Mouse (Mus musculus) heart, postnatal 0 days (tissue): Measurements from ENCODE around the gene Rbfox1. TPM values are rescaled to one million over a fixed set of nuclear protein-coding genes. Genes with fewer than 3 reads are reported as not detected.

Source experiments
- ATAC-seq: fragments of 200-750 bp; cut with Nextera tagmentation; 2 replicates; pipeline ENCODE4 v1.8.0; 2017; ENCODE audit warnings: low read depth, moderate number of reproducible peaks, moderate library complexity; ENCODE audit not compliant: insufficient read depth
- DNase-seq: peaks from one replicate; pipeline ENCODE4 v3.0.0-alpha.2; 2016; ENCODE audit warnings: low spot score
- H3K27ac ChIP-seq: fragments of 300-500 bp; sonication (generic); 2 replicates; pipeline ENCODE4 v1.5.1; 2014; ENCODE audit warnings: low read depth, mild to moderate bottlenecking
- H3K27me3 ChIP-seq: fragments of 300-500 bp; sonication (generic); 2 replicates; pipeline ENCODE4 v1.6.1; 2014; ENCODE audit warnings: low read length, mixed read lengths; ENCODE audit not compliant: control insufficient read depth, insufficient read depth
- H3K36me3 ChIP-seq: fragments of 300-500 bp; sonication (generic); replicated peaks from 2 replicates; pipeline ENCODE4 v1.6.1; 2014; ENCODE audit warnings: low read length, mixed read lengths; ENCODE audit not compliant: control insufficient read depth, insufficient read depth
- H3K4me1 ChIP-seq: fragments of 300-500 bp; sonication (generic); 2 replicates; pipeline ENCODE4 v1.6.1; 2014; ENCODE audit warnings: antibody characterized with exemption; ENCODE audit not compliant: control insufficient read depth, insufficient read depth
- H3K4me2 ChIP-seq: fragments of 300-500 bp; sonication (generic); 2 replicates; pipeline ENCODE4 v1.6.1; 2014; ENCODE audit warnings: low read depth, mild to moderate bottlenecking, low read length, moderate library complexity
- H3K4me3 ChIP-seq: fragments of 300-500 bp; sonication (generic); 2 replicates; pipeline ENCODE4 v1.5.1; 2014; ENCODE audit warnings: low read depth, low read length
- H3K9ac ChIP-seq: fragments of 300-500 bp; sonication (generic); replicated peaks from 2 replicates; pipeline ENCODE4 v1.6.1; 2014; ENCODE audit warnings: low read depth, low read length, mixed read lengths
- H3K9me3 ChIP-seq: fragments of 300-500 bp; sonication (generic); replicated peaks from 2 replicates; pipeline ENCODE4 v1.6.1; 2016; ENCODE audit warnings: low read length; ENCODE audit not compliant: control insufficient read depth
- CTCF ChIP-seq: IDR thresholded peaks from 2 replicates; pipeline ENCODE4 v1.5.1; 2016; ENCODE audit warnings: antibody characterized with exemption, control low read depth, low read depth
- EP300 ChIP-seq: IDR thresholded peaks from 2 replicates; pipeline ENCODE4 v1.6.1; 2016; ENCODE audit warnings: antibody characterized with exemption, low read depth
- WGBS: fragments of 180-500 bp; shearing (Covaris S2); extraction: QIAGEN DNeasy Blood & Tissue Kit; methylation state at CpG from one replicate; pipeline ENCODE4 v1.1.7; 2014; 5-methylcytosine and 5-hydroxymethylcytosine counted together
- polyA plus RNA-seq: library from polyadenylated mRNA; unstranded; fragments of >200 nt; fragmentation: Nextera tagmentation; extraction: Ambion mirVana; gene quantifications from 2 replicates; pipeline ENCODE4 v1.2.1, GENCODE M21; 2015
- total RNA-seq: library from RNA; depleted of rRNA; stranded (reverse); fragments of >200 nt; gene quantifications from 2 replicates; pipeline ENCODE4 v1.2.3, GENCODE M21; 2014; ENCODE audit warnings: low replicate concordance

Gene Rbfox1
- total and polyA plus RNA-seq, 2 experiments from 2014 or later = 6.0 to 15.3 TPM

GRCm38 (mm10) chr16:7279544-7279943 lies 1394.4 kb downstream of the Rbfox1 start:
- Histone ChIP-seq H3K9me3 (no peaks in the 10 kb centered on the region), H3K4me2 (no peak overlapping the region), H3K9ac (no peak overlapping the region), H3K27ac (peak overlapping the region; percentile 69), H3K36me3 (no peaks in the 10 kb centered on the region), H3K4me1 (peaks cover 15% of the 10 kb centered on the region; the same call in 1 of the 2 replicates), H3K4me3 (no peak overlapping the region), H3K27me3 (no peaks in the 10 kb centered on the region)
- DNase-seq = peak; percentile 73
- ATAC-seq = peak; percentile 88
- 30% methylated on average over 5 of the region's 5 CpGs for WGBS
- TF ChIP-seq EP300 (no peak), CTCF (no peak)

GRCm38 (mm10) chr16:7282257-7282656 lies 1397.1 kb downstream of the Rbfox1 start:
- Histone ChIP-seq H3K27ac (no peak overlapping the region), H3K9ac (no peak overlapping the region), H3K27me3 (no peaks in the 10 kb centered on the region), H3K4me2 (no peak overlapping the region), H3K36me3 (no peaks in the 10 kb centered on the region), H3K4me3 (no peak overlapping the region), H3K4me1 (peaks cover 15% of the 10 kb centered on the region; the same call in 1 of the 2 replicates), H3K9me3 (no peaks in the 10 kb centered on the region)
- DNase-seq (no peak), ATAC-seq (no peak)
- TF ChIP-seq CTCF (no peak), EP300 (no peak)
- 78% methylated on average over 7 of the region's 7 CpGs for WGBS

- ATAC-seq (no peak), DNase-seq (no peak)
- WGBS = 88% methylated on average over 16 of the region's 16 CpGs
- no peak overlapping the region for H3K27ac ChIP-seq
- TF ChIP-seq CTCF = no peak
- no peak for TF ChIP-seq EP300
- no peaks in the 10 kb centered on the region for H3K4me1 ChIP-seq
- H3K9me3 ChIP-seq = no peaks in the 10 kb centered on the region
- no peak overlapping the region for H3K9ac ChIP-seq
- no peaks in the 10 kb centered on the region for H3K27me3 ChIP-seq
- no peak overlapping the region for H3K4me2 ChIP-seq
- H3K4me3 ChIP-seq = no peak overlapping the region
- no peaks in the 10 kb centered on the region for H3K36me3 ChIP-seq
These were observed 1408.0 kb downstream of the Rbfox1 start for GRCm38 (mm10) chr16:7292985-7293805.

- no peak for ATAC-seq
- Histone ChIP-seq H3K4me1 (no peaks in the 10 kb centered on the region), H3K9ac (no peak overlapping the region), H3K36me3 (no peaks in the 10 kb centered on the region), H3K9me3 (no peaks in the 10 kb centered on the region), H3K4me3 (no peak overlapping the region), H3K27ac (no peak overlapping the region), H3K27me3 (no peaks in the 10 kb centered on the region), H3K4me2 (no peak overlapping the region)
- 71% methylated on average over 3 of the region's 3 CpGs for WGBS
- no peak for TF ChIP-seq CTCF
- no peak for TF ChIP-seq EP300
- DNase-seq = no peak
These were observed 1417.3 kb downstream of the Rbfox1 start for GRCm38 (mm10) chr16:7302416-7302815.

GRCm38 (mm10) chr16:7329196-7329595 lies 1444.0 kb downstream of the Rbfox1 start:
- Histone ChIP-seq H3K36me3 (no peaks in the 10 kb centered on the region), H3K27me3 (no peaks in the 10 kb centered on the region), H3K4me3 (no peak overlapping the region), H3K4me2 (no peak overlapping the region), H3K9ac (no peak overlapping the region), H3K9me3 (no peaks in the 10 kb centered on the region), H3K4me1 (no peaks in the 10 kb centered on the region), H3K27ac (no peak overlapping the region)
- ATAC-seq (no peak), DNase-seq (no peak)
- 75% methylated on average over 3 of the region's 3 CpGs for WGBS
- TF ChIP-seq EP300 (no peak), CTCF (no peak)

GRCm38 (mm10) chr16:7341186-7341585 lies 1456.0 kb downstream of the Rbfox1 start:
- Histone ChIP-seq H3K4me3 (no peak overlapping the region), H3K36me3 (no peaks in the 10 kb centered on the region), H3K27ac (no peak overlapping the region), H3K27me3 (no peaks in the 10 kb centered on the region), H3K4me1 (no peaks in the 10 kb centered on the region), H3K9ac (no peak overlapping the region), H3K4me2 (no peak overlapping the region), H3K9me3 (no peaks in the 10 kb centered on the region)
- no peak for DNase-seq
- no peak for TF ChIP-seq CTCF
- no peak for TF ChIP-seq EP300
- no peak for ATAC-seq
- 19% methylated on average over 4 of the region's 4 CpGs for WGBS
